Mouse (Mus musculus) telencephalon, adult 2 months (tissue): ENCODE measurements around the gene Amdhd2.
"Not testable (repeated sequence)": the region's sequence is repeated elsewhere in the genome, so short reads cannot be mapped to it uniquely, and the experiment has no call there.

Source experiments
- DNase-seq: peaks from one replicate; pipeline ENCODE4 v3.0.0-alpha.2; 2011; ENCODE audit warnings: low read depth, low spot score

Amdhd2 gene

GRCm38 (mm10) chr17:24156394-24156793, 7.2 kb downstream of the Amdhd2 start:
- no peak for DNase-seq

GRCm38 (mm10) chr17:24155742-24156141, 7.8 kb downstream of the Amdhd2 start:
- DNase-seq = no peak

- DNase-seq = no peak
These were observed 9.1 kb downstream of the Amdhd2 start for GRCm38 (mm10) chr17:24154463-24154862.

GRCm38 (mm10) chr17:24151890-24152563, 11.5 kb downstream of the Amdhd2 start:
- DNase-seq = peak; percentile 51

GRCm38 (mm10) chr17:24151382-24151781, 12.2 kb downstream of the Amdhd2 start:
- DNase-seq = no peak

- DNase-seq = no peak
These were observed 12.7 kb downstream of the Amdhd2 start, which contains the start of gene Pdpk1 for GRCm38 (mm10) chr17:24150824-24151223. Gene Pdpk1, minus strand, starts transcription at chr17:24150924.

- no peak for DNase-seq
These were observed 14.1 kb downstream of the Amdhd2 start for GRCm38 (mm10) chr17:24149421-24149820.

GRCm38 (mm10) chr17:24142897-24143296, 20.7 kb downstream of the Amdhd2 start:
- DNase-seq = no peak

- DNase-seq = peak; percentile 95
These were observed 22.1 kb downstream of the Amdhd2 start for GRCm38 (mm10) chr17:24141425-24141920.

- no peak for DNase-seq
These were observed 22.6 kb downstream of the Amdhd2 start for GRCm38 (mm10) chr17:24140845-24141424.

- no peak for DNase-seq
These were observed 23.6 kb downstream of the Amdhd2 start for GRCm38 (mm10) chr17:24139968-24140367.

- DNase-seq = no peak
These were observed 24.3 kb downstream of the Amdhd2 start for GRCm38 (mm10) chr17:24139256-24139655.

- DNase-seq = no peak
These were observed 26.2 kb downstream of the Amdhd2 start for GRCm38 (mm10) chr17:24137226-24137880.

- DNase-seq = no peak
These were observed 29.5 kb downstream of the Amdhd2 start for GRCm38 (mm10) chr17:24134062-24134461.

- DNase-seq = not testable (repeated sequence)
These were observed 30.6 kb downstream of the Amdhd2 start for GRCm38 (mm10) chr17:24132919-24133318.

- DNase-seq = no peak
These were observed 32.0 kb downstream of the Amdhd2 start for GRCm38 (mm10) chr17:24131570-24131969.

- DNase-seq = not testable (repeated sequence)
These were observed 34.3 kb downstream of the Amdhd2 start for GRCm38 (mm10) chr17:24129246-24129645.

- DNase-seq = no peak
These were observed 36.0 kb downstream of the Amdhd2 start for GRCm38 (mm10) chr17:24127592-24127991.

GRCm38 (mm10) chr17:24126801-24127200, 36.8 kb downstream of the Amdhd2 start:
- DNase-seq = no peak

GRCm38 (mm10) chr17:24119446-24119845, 44.1 kb downstream of the Amdhd2 start:
- no peak for DNase-seq

- DNase-seq = no peak
These were observed 50.5 kb downstream of the Amdhd2 start for GRCm38 (mm10) chr17:24113031-24113430.

GRCm38 (mm10) chr17:24111256-24111655, 52.3 kb downstream of the Amdhd2 start:
- no peak for DNase-seq

- DNase-seq = peak; percentile 61
These were observed 54.7 kb downstream of the Amdhd2 start for GRCm38 (mm10) chr17:24108896-24109295.
